Mouse (Mus musculus) midbrain, embryonic 13.5 days (tissue): ENCODE data around the gene Spdl1. TPM values are rescaled to one million over a fixed set of nuclear protein-coding genes. Genes with fewer than 3 reads are reported as not detected.

Source experiments
- ATAC-seq: fragments of 200-750 bp; cut with Nextera tagmentation; 2 replicates; pipeline ENCODE4 v1.8.0; 2017; ENCODE audit warnings: mild to moderate bottlenecking, moderate TSS enrichment, moderate library complexity
- H3K27ac ChIP-seq: fragments of 300-500 bp; sonication (generic); 2 replicates; pipeline ENCODE4 v1.5.1; 2015; ENCODE audit warnings: inconsistent platforms, mild to moderate bottlenecking, moderate library complexity
- H3K27me3 ChIP-seq: fragments of 300-500 bp; sonication (generic); 2 replicates; pipeline ENCODE4 v1.6.1; 2015; ENCODE audit warnings: mild to moderate bottlenecking, inconsistent platforms
- H3K36me3 ChIP-seq: fragments of 300-500 bp; sonication (generic); 2 replicates; pipeline ENCODE4 v1.6.1; 2015; ENCODE audit warnings: mild to moderate bottlenecking, inconsistent platforms
- H3K4me1 ChIP-seq: fragments of 300-500 bp; sonication (generic); replicated peaks from 2 replicates; pipeline ENCODE4 v1.6.1; 2015; ENCODE audit warnings: inconsistent platforms
- H3K4me2 ChIP-seq: fragments of 300-500 bp; sonication (generic); replicated peaks from 2 replicates; pipeline ENCODE4 v1.6.1; 2015; ENCODE audit warnings: moderate library complexity, mild to moderate bottlenecking, inconsistent platforms
- H3K4me3 ChIP-seq: fragments of 300-500 bp; sonication (generic); replicated peaks from 2 replicates; pipeline ENCODE4 v1.5.1; 2015; ENCODE audit warnings: mild to moderate bottlenecking, inconsistent platforms
- H3K9ac ChIP-seq: fragments of 300-500 bp; sonication (generic); replicated peaks from 2 replicates; pipeline ENCODE4 v1.6.1; 2015; ENCODE audit warnings: mild to moderate bottlenecking, inconsistent platforms
- H3K9me3 ChIP-seq: fragments of 300-500 bp; sonication (generic); 2 replicates; pipeline ENCODE4 v1.6.1; 2016; ENCODE audit warnings: mild to moderate bottlenecking, inconsistent platforms
- WGBS: fragments of 180-500 bp; shearing (Covaris S2); methylation state at CpG from one replicate; pipeline ENCODE4 v1.1.7; 2015; 5-methylcytosine and 5-hydroxymethylcytosine counted together
- polyA plus RNA-seq: library from polyadenylated mRNA; unstranded; fragments of >200 nt; fragmentation: Nextera tagmentation; extraction: Ambion mirVana; gene quantifications from 2 replicates; pipeline ENCODE4 v1.2.1, GENCODE M21; 2015

The Spdl1 gene
- polyA plus RNA-seq, 1 experiment from 2014 or later: 9.9 TPM

DNA sequence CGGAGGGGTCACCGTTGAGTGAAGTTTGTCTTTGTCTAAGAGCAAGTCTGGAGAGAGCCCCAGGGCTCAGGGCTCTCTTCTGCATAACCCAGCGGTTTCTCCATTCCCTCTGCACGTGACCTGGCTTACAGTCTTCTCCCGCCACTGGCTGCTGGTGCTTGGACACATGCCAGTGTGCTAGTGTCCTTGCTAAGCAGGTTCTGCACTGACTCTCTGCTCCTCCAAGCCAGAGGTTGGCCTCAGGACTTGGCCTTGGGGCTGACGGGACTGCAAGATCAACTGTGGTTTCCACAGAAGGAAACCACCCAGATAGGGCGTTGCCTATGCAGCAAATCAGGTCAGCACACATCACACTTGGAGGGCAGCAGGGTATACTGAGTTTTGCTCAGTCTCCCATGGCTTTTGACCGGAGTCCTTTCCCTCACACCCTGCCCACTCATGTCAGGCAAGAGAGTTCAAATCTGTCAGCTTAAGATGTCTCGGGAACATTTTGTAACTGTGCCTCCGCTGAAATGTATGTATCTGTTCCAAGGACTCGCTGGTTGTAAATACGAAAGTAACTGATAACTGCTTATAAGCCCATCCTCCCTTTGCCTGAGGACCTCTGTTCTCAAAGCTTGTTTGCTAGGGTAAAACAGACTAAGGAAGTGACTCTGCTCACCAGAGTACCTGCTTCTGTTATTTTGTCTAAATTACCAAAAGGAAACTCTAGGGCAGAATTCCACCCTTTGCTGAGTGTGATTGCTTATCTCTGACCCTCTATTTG, 62.0 kb downstream of the Spdl1 start:
- no peaks in the 10 kb centered on the region for H3K36me3 ChIP-seq
- 67% methylated on average over 12 of the region's 12 CpGs for WGBS
- H3K4me3 ChIP-seq: no peak overlapping the region
- H3K27ac ChIP-seq: no peak overlapping the region
- no peaks in the 10 kb centered on the region for H3K9me3 ChIP-seq
- H3K27me3 ChIP-seq: no peaks in the 10 kb centered on the region; the same call in 1 of the 2 replicates
- no peaks in the 10 kb centered on the region for H3K4me1 ChIP-seq
- H3K9ac ChIP-seq: no peak overlapping the region
- ATAC-seq: no peak
- no peak overlapping the region for H3K4me2 ChIP-seq

DNA sequence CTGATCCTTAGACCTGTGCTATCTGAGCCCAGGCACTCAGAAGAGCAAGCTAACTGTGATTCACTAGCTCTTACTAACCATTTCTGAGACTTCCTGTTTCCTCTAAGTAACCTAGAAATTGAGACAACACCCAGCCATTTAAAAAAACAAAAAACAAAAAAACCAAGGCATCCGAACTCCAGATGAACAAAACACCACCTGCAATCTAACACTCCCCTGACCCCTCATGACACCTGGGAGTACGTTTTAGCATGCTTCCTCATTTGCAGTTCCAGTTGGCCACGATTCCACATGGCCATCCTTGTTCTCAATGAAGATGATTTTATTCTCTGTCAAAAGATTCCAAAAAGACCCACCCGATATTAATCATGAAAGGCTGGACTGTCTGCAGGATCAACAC, 62.8 kb downstream of the Spdl1 start:
- Histone ChIP-seq H3K9ac (no peak overlapping the region), H3K4me1 (no peaks in the 10 kb centered on the region), H3K27ac (no peak overlapping the region), H3K36me3 (no peaks in the 10 kb centered on the region), H3K4me2 (no peak overlapping the region), H3K9me3 (peaks cover 5% of the 10 kb centered on the region; the same call in 1 of the 2 replicates), H3K27me3 (no peaks in the 10 kb centered on the region; the same call in 1 of the 2 replicates), H3K4me3 (no peak overlapping the region)
- no peak for ATAC-seq
- WGBS: 75% methylated on average over 4 of the region's 4 CpGs

DNA sequence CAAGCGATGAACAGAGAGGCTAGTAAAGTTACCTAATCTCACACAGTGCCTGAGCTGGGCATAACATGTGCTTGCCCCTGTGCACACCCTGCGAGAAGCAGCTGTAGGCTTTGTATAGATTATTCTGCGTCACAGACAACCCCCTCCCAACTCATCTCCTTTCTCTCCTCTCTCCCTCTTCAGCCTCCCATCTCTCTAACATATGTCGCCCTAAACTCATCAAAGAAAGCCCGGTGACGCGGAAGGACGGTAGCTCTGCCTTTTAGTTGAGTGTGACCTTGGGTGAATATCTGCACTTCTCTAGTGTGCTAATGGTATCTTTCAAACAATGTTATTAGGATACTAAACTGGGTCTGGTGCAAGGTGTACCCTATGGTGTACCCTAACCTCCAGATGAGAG, 63.5 kb downstream of the Spdl1 start:
- Histone ChIP-seq H3K36me3 (no peaks in the 10 kb centered on the region), H3K27me3 (no peaks in the 10 kb centered on the region; the same call in 1 of the 2 replicates), H3K4me3 (no peak overlapping the region), H3K9me3 (peaks cover 5% of the 10 kb centered on the region; the same call in 1 of the 2 replicates), H3K4me1 (no peaks in the 10 kb centered on the region), H3K9ac (no peak overlapping the region), H3K4me2 (no peak overlapping the region), H3K27ac (no peak overlapping the region)
- no peak for ATAC-seq
- WGBS: 81% methylated on average over 8 of the region's 8 CpGs

DNA sequence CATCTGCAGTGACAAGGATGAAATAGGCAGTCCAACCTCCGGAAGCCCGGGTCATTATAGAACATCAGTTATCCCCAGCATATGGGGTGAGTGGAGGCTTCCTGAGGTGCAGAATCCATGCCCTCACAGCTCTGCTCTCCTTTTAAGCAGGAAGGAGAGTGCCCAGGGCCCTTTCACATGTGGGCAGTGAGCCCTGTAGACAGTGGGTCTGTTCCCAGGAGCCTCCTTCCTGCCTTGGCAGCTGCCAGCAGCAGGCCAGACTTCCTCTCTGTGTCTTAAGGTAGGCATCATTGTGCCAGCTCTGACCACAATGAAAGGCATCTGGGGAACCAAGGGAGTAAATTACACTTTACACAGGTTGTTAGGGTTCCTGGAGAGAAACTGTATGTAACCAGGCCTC, 64.0 kb downstream of the Spdl1 start:
- WGBS: 93% methylated on average over 2 of the region's 2 CpGs
- H3K4me1 ChIP-seq: no peaks in the 10 kb centered on the region
- H3K27ac ChIP-seq: no peak overlapping the region

DNA sequence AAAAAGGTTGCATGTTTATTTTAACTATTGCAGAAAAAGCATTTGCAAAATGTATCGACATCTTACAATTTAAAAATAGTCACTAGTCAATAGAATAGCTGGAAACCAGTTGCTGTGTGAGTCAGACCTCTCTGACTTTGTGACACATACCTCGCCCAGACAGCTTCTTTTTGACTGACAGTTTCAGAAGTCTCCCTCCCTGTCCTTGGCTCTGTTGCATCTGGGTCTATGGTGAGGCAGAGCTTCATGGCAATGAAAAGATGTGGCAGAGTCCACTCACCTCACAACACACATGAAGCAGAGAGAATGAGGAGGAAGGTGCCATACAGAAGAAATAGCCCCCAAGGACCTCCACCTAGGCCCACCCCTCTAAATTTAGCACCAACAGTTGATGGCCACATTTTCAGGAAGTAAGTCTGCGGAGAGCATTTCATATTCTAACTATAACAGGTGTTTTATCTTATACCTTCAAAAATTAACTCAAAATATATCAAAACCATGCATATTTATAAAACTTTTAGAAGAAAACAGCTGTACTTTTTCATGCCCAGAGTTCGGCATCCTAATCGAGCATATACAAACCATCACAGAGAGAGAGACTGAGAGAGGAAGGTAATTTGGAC, 69.6 kb downstream of the Spdl1 start:
- peaks cover 5% of the 10 kb centered on the region; the same call in 1 of the 2 replicates for H3K9me3 ChIP-seq
- H3K27ac ChIP-seq: no peak overlapping the region
- no peak overlapping the region for H3K4me3 ChIP-seq
- 90% methylated on average over 5 of the region's 5 CpGs for WGBS
- no peak for ATAC-seq
- H3K9ac ChIP-seq: no peak overlapping the region
- H3K4me1 ChIP-seq: no peaks in the 10 kb centered on the region
- H3K27me3 ChIP-seq: no peaks in the 10 kb centered on the region
- no peaks in the 10 kb centered on the region for H3K36me3 ChIP-seq
- H3K4me2 ChIP-seq: no peak overlapping the region

More for the DNA sequence above, 64.0 kb downstream of the Spdl1 start:
- Histone ChIP-seq H3K9ac (no peak overlapping the region), H3K9me3 (peaks cover 5% of the 10 kb centered on the region; the same call in 1 of the 2 replicates), H3K4me3 (no peak overlapping the region), H3K27me3 (no peaks in the 10 kb centered on the region; the same call in 1 of the 2 replicates), H3K4me2 (no peak overlapping the region), H3K36me3 (no peaks in the 10 kb centered on the region)
- ATAC-seq: no peak

DNA sequence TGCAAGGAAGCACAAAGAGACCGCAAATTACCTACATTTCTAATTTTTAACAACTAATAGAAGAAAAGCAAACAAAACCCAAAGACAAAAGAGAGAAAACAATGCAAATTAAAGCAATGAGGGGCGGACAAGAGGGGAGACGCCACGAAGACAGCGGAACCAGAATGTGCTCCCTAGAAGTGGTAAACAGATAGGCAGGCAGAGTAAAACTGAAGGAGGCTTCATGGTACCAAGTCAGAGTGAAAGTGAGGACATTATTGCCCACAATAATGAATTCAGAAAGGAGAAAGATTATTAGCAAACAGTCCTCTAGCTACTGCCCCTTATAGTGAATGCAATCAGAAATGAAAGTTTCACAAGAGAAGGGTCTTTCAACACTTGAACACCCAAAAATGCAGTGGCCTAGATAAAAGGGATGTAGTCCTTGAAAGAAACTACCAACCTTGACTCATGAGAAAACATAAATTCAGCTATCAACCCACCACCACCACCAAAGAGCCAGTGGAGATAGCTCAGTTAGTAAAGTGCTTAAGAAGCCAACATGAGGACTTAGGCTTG, 70.8 kb downstream of the Spdl1 start:
- Histone ChIP-seq H3K27me3 (no peaks in the 10 kb centered on the region), H3K27ac (no peak overlapping the region), H3K4me3 (no peak overlapping the region), H3K9me3 (peaks cover 5% of the 10 kb centered on the region; the same call in 1 of the 2 replicates), H3K4me2 (no peak overlapping the region), H3K4me1 (no peaks in the 10 kb centered on the region), H3K9ac (no peak overlapping the region), H3K36me3 (no peaks in the 10 kb centered on the region)
- no peak for ATAC-seq
- WGBS: 93% methylated on average over 5 of the region's 5 CpGs

DNA sequence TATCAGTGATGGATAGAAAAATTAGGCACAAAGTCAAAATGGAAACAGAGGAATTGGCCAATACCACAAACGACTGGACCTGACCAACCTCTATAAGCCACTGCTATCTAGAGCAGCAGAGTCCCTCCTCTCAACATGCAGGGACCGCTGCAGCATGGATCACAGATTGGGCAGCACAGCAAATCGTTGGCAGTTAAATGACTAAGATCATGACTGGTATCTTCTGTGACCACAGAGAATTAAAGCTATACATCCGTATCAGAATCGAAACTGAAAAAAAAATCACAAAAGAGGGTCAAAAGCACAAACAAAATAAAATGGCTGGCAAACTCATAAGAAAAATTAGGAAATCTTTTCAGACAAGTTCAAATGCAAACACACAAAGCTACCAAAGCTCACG, 71.3 kb downstream of the Spdl1 start:
- Histone ChIP-seq H3K27me3 (no peaks in the 10 kb centered on the region), H3K9me3 (peaks cover 5% of the 10 kb centered on the region; the same call in 1 of the 2 replicates)

DNA sequence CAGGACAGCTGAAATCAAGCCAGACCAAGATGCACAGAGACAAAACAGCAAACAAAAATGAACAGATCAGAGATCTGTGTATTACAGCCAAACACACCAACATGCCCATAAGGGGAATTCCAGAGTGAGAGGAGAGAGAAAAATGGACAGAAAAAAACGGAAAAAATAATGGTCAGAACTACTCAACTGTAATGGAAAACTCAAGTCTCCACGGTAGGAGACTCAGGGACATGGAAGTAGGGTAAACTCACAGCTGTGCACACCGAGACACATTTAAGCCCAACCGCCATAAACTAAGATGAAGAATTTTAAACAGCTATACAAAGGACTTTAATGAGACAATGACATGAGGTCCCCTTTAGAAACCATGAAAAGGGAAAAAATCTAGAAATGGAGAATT, 73.9 kb downstream of the Spdl1 start:
- H3K27me3 ChIP-seq: no peaks in the 10 kb centered on the region
- H3K9me3 ChIP-seq: no peaks in the 10 kb centered on the region
- H3K9ac ChIP-seq: no peak overlapping the region
- no peaks in the 10 kb centered on the region for H3K36me3 ChIP-seq
- no peak for ATAC-seq
- no peak overlapping the region for H3K27ac ChIP-seq
- H3K4me1 ChIP-seq: no peaks in the 10 kb centered on the region
- no peak overlapping the region for H3K4me2 ChIP-seq
- no peak overlapping the region for H3K4me3 ChIP-seq
- WGBS: 80% methylated on average over 4 of the region's 4 CpGs

More for the DNA sequence above, 71.3 kb downstream of the Spdl1 start:
- no peaks in the 10 kb centered on the region for H3K36me3 ChIP-seq
- H3K4me1 ChIP-seq: no peaks in the 10 kb centered on the region
- no peak overlapping the region for H3K27ac ChIP-seq
- H3K4me2 ChIP-seq: no peak overlapping the region
- H3K4me3 ChIP-seq: no peak overlapping the region
- H3K9ac ChIP-seq: no peak overlapping the region
- no peak for ATAC-seq
- WGBS: 89% methylated on average over 6 of the region's 6 CpGs

Other genes with a start within 250 kb of the Spdl1 start
- 0.63 and 1.2 TPM in 2 replicates for gene Dock2, start 49.7 kb downstream of the Spdl1 start, polyA plus RNA-seq